Comparison of ENCODE assay signal across 26 mouse cellular contexts in genomic region chr10:49432825-49433224, GRCm38 (mm10).
"Had no signal": no experiment of that assay in that cellular context is flagged by ENCODE, and none has a peak within 500 bp of the region (broad histone marks: within the 10 kb centered on the region; RNA-seq: fewer than 3 reads in every experiment).

No protein-coding gene starts in this region.

- DNase-seq: cerebellum, adult 2 months; cerebellum, adult 8-10 months; cerebellum, adult 9-10 months; cerebellum, adult 9-11 months; cerebellum, postnatal 14 days; cerebellum, postnatal 25 days; cerebellum, postnatal 36 days; embryo, embryonic 11 days; forebrain, postnatal 0 days; gastrocnemius, adult 2 months; gastrocnemius, postnatal 10 days; gastrocnemius, postnatal 14 days; gastrocnemius, postnatal 25 days; gastrocnemius, postnatal 36 days; heart, adult 18-20 months; heart, adult 2 months had no signal

- H3K4me2 ChIP-seq: embryonic facial prominence, embryonic 12.5 days; embryonic facial prominence, embryonic 13.5 days; embryonic facial prominence, embryonic 15.5 days; forebrain, embryonic 12.5 days; forebrain, embryonic 15.5 days had no signal

- H3K27me3 ChIP-seq: embryonic facial prominence, embryonic 12.5 days; embryonic facial prominence, embryonic 13.5 days; embryonic facial prominence, embryonic 15.5 days; forebrain, embryonic 12.5 days; forebrain, embryonic 15.5 days had no signal

- H3K4me1 ChIP-seq: embryonic facial prominence, embryonic 10.5 days; embryonic facial prominence, embryonic 12.5 days; embryonic facial prominence, embryonic 13.5 days; embryonic facial prominence, embryonic 15.5 days; forebrain, embryonic 10.5 days; forebrain, embryonic 12.5 days; forebrain, embryonic 15.5 days had no signal

- H3K27ac ChIP-seq: embryonic facial prominence, embryonic 10.5 days; embryonic facial prominence, embryonic 12.5 days; embryonic facial prominence, embryonic 13.5 days; embryonic facial prominence, embryonic 15.5 days; forebrain, embryonic 10.5 days; forebrain, embryonic 12.5 days; forebrain, embryonic 15.5 days; gastrocnemius, adult 2 months; heart, adult 2 months had no signal

- ATAC-seq: forebrain, embryonic 14.5 days; forebrain, embryonic 16.5 days; forebrain, postnatal 0 days had no signal

- H3K36me3 ChIP-seq: embryonic facial prominence, embryonic 10.5 days; embryonic facial prominence, embryonic 12.5 days; embryonic facial prominence, embryonic 13.5 days; embryonic facial prominence, embryonic 15.5 days; forebrain, embryonic 10.5 days; forebrain, embryonic 12.5 days; forebrain, embryonic 15.5 days had no signal

- H3K4me3 ChIP-seq: embryonic facial prominence, embryonic 10.5 days; embryonic facial prominence, embryonic 12.5 days; embryonic facial prominence, embryonic 13.5 days; embryonic facial prominence, embryonic 15.5 days; erythroblast, embryonic 14.5 days; forebrain, embryonic 10.5 days; forebrain, embryonic 12.5 days; forebrain, embryonic 15.5 days; gastrocnemius, adult 2 months; heart, adult 2 months had no signal

- H3K9ac ChIP-seq: embryonic facial prominence, embryonic 12.5 days; embryonic facial prominence, embryonic 13.5 days; embryonic facial prominence, embryonic 15.5 days; forebrain, embryonic 12.5 days; forebrain, embryonic 15.5 days; forebrain, postnatal 0 days had no signal

- H3K9me3 ChIP-seq: embryonic facial prominence, embryonic 10.5 days; embryonic facial prominence, embryonic 12.5 days; embryonic facial prominence, embryonic 13.5 days; embryonic facial prominence, embryonic 15.5 days; forebrain, embryonic 10.5 days; forebrain, embryonic 12.5 days; forebrain, embryonic 15.5 days had no signal
